Mouse (Mus musculus) forebrain, embryonic 14.5 days (tissue): ENCODE measurements around the gene Shisa2. TPM values are rescaled to one million over a fixed set of nuclear protein-coding genes. Genes with fewer than 3 reads are reported as not detected.

Source experiments
- ATAC-seq: fragments of 200-750 bp; cut with Nextera tagmentation; 2 replicates; pipeline ENCODE4 v1.8.0; 2017; ENCODE audit warnings: mild to moderate bottlenecking, moderate library complexity
- DNase-seq: peaks from one replicate; pipeline ENCODE4 v3.0.0-alpha.2; 2015; ENCODE audit warnings: low spot score
- H3K27ac ChIP-seq: fragments of 300-500 bp; sonication (generic); 2 replicates; pipeline ENCODE4 v1.5.1; 2014; ENCODE audit warnings: low read depth, mild to moderate bottlenecking, control low read depth, low read length, moderate library complexity
- H3K27me3 ChIP-seq: fragments of 300-500 bp; sonication (generic); replicated peaks from 2 replicates; pipeline ENCODE4 v1.6.1; 2014; ENCODE audit warnings: low read length, control low read depth, mixed read lengths; ENCODE audit not compliant: control insufficient read depth, insufficient read depth
- H3K36me3 ChIP-seq: fragments of 300-500 bp; sonication (generic); 2 replicates; pipeline ENCODE4 v1.6.1; 2014; ENCODE audit warnings: low read length, control low read depth; ENCODE audit not compliant: control insufficient read depth, insufficient read depth
- H3K4me1 ChIP-seq: fragments of 300-500 bp; sonication (generic); 2 replicates; pipeline ENCODE4 v1.6.1; 2014; ENCODE audit warnings: antibody characterized with exemption, low read length, control low read depth; ENCODE audit not compliant: control insufficient read depth, insufficient read depth
- H3K4me2 ChIP-seq: fragments of 300-500 bp; sonication (generic); 2 replicates; pipeline ENCODE4 v1.6.1; 2014; ENCODE audit warnings: mild to moderate bottlenecking, control low read depth, low read length
- H3K4me3 ChIP-seq: fragments of 300-500 bp; sonication (generic); 2 replicates; pipeline ENCODE4 v1.5.1; 2014; ENCODE audit warnings: low read depth, low read length, control low read depth
- H3K9ac ChIP-seq: fragments of 300-500 bp; sonication (generic); 2 replicates; pipeline ENCODE4 v1.6.1; 2014; ENCODE audit warnings: mild to moderate bottlenecking, low read length, control low read depth, moderate library complexity
- H3K9me3 ChIP-seq: fragments of 300-500 bp; sonication (generic); replicated peaks from 2 replicates; pipeline ENCODE4 v1.6.1; 2016; ENCODE audit warnings: low read length, control low read depth, mixed read lengths; ENCODE audit not compliant: control insufficient read depth
- WGBS: fragments of 180-500 bp; shearing (Covaris S2); extraction: QIAGEN DNeasy Blood & Tissue Kit; methylation state at CpG from one replicate; pipeline ENCODE4 v1.1.7; 2014; 5-methylcytosine and 5-hydroxymethylcytosine counted together
- polyA plus RNA-seq: library from polyadenylated mRNA; unstranded; fragments of >200 nt; fragmentation: Nextera tagmentation; extraction: Ambion mirVana; gene quantifications from 2 replicates; pipeline ENCODE4 v1.2.1, GENCODE M21; 2014

Shisa2 gene
- polyA plus RNA-seq, 1 experiment from 2014 or later = 17.6 TPM

DNA sequence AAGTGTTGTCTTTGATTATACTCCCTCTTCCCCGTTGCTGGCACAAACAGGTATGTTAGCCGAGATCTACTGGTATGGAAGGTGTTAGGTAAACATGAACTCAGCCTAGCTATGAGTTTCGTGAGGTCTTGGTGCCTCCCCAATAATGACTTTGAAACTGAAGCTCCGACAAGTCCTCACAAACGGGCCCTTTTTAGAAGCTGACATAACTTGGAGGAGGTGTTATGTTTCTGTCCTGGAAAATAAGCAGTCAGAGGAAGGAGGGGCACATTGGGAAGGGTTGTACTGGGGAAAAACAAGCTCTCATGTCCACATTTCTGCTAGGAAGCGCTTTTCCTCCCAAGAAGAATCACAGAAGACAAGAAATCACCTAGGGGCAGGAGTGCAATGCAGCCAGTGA lies 31.5 kb downstream of the Shisa2 start:
- Histone ChIP-seq H3K4me2 (no peak overlapping the region), H3K4me1 (no peaks in the 10 kb centered on the region), H3K27ac (no peak overlapping the region), H3K9me3 (no peaks in the 10 kb centered on the region), H3K4me3 (no peak overlapping the region), H3K9ac (no peak overlapping the region), H3K36me3 (no peaks in the 10 kb centered on the region), H3K27me3 (no peaks in the 10 kb centered on the region)
- 85% methylated on average over 6 of the region's 6 CpGs for WGBS
- no peak for ATAC-seq
- DNase-seq = no peak

DNA sequence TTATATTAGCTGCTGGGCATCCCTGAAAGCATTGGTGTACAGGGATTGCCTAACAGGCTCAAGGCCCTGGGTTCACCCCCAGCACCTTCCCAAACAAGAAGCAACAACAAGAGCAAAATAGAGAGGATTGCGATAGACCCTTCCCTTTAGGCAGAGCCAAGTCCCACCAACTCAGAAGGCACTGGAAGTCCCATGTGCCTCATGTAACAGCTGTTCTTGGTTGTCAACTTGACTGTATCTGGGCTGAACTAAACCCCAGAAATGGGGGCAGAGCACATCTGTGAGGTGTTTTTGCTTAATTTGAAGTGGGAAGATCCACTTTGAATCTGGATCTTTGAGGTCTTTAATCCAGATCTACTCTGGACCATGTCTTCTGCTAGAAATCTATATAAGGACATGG lies 32.0 kb downstream of the Shisa2 start:
- H3K4me2 ChIP-seq = no peak overlapping the region
- no peaks in the 10 kb centered on the region for H3K36me3 ChIP-seq
- no peak overlapping the region for H3K4me3 ChIP-seq
- H3K9ac ChIP-seq = no peak overlapping the region
- no peak overlapping the region for H3K27ac ChIP-seq
- H3K4me1 ChIP-seq = no peaks in the 10 kb centered on the region
- no peaks in the 10 kb centered on the region for H3K9me3 ChIP-seq
- ATAC-seq (no peak), DNase-seq (no peak)
- WGBS = 96% methylated on average over 1 of the region's 1 CpGs
- no peaks in the 10 kb centered on the region for H3K27me3 ChIP-seq

DNA sequence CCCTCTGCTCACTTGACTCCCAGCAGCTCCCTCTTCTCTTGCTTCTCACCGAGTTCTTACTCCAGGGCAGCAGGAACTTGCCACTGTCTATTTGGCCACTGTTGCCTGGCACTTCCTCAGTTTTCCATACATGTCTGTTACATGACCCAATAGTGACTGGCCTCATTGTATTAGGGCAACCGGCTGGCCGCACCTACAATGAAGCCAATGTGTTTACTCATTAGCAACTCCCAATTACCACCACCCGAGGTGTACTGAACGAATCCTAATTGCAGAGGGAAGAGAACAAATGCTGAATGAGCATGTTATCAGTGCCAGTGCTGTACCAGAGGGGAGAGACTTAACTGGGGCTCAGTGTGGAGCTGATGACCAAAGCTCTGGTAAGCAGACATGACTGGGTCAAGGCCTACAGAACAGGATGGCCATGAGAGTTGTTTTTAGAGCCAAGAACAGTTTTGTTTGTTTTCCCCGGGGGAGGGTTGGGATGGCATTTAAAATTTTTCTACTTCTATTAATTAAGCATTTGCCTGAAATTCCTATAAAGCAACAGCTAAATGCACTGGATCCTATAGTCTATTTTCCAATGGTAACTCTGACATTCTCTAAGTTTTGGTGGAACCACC lies 47.9 kb downstream of the Shisa2 start:
- H3K4me2 ChIP-seq = no peak overlapping the region
- peak; percentile 80 for ATAC-seq
- no peaks in the 10 kb centered on the region for H3K9me3 ChIP-seq

DNA sequence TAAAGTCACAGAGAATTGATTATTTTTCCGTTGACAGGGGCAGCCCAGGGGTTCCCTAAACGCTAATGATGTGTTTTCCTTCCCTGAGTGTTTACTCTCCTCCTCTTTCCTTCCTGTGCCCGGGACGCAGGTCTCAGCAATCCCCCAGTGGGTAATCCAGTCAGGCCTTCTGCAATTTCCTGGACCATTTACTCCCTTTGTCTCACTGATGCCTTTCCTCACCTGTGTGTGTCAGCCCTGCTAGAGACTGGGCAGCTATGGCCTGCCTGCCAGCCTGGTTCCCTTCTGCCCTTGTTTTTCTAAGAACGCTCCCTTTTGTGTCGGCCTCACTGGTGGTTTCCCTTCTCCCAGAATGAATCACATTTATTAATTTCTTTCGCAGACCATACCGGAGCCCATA lies 49.4 kb downstream of the Shisa2 start:
- Histone ChIP-seq H3K4me3 (no peak overlapping the region), H3K27ac (no peak overlapping the region), H3K36me3 (no peaks in the 10 kb centered on the region), H3K4me2 (no peak overlapping the region), H3K9ac (no peak overlapping the region), H3K27me3 (no peaks in the 10 kb centered on the region), H3K9me3 (no peaks in the 10 kb centered on the region), H3K4me1 (peaks cover 11% of the 10 kb centered on the region; the same call in 1 of the 2 replicates)
- no peak for DNase-seq
- 32% methylated on average over 8 of the region's 8 CpGs for WGBS
- ATAC-seq = no peak

More for the DNA sequence above, 47.9 kb downstream of the Shisa2 start:
- H3K9ac ChIP-seq = no peak overlapping the region
- no peaks in the 10 kb centered on the region for H3K27me3 ChIP-seq
- peaks cover 11% of the 10 kb centered on the region; the same call in 1 of the 2 replicates for H3K4me1 ChIP-seq
- no peak overlapping the region for H3K27ac ChIP-seq
- DNase-seq = peak; percentile 80
- 27% methylated on average over 6 of the region's 6 CpGs for WGBS
- no peaks in the 10 kb centered on the region for H3K36me3 ChIP-seq
- H3K4me3 ChIP-seq = no peak overlapping the region

DNA sequence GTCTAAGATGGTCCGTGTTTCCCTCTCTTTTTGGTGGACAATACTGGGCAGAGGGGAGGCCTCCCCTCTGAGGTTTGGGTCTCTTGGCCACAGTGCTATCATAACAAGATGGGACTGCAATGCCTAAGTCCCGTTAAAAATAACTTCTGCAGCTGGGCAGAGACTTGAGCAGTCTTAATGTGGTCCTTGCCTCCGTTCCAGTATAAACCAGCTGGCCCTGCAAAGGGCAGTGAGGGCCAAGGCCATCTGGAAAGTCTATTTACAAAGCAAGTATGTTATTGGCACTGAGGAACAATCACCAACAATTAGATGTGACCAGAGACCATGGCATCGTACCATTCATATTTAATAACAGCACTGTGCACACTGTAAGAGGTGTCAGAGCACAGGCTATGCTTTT lies 50.2 kb downstream of the Shisa2 start:
- H3K4me1 ChIP-seq = peaks cover 11% of the 10 kb centered on the region; the same call in 1 of the 2 replicates
- no peak for ATAC-seq
- WGBS = 80% methylated on average over 4 of the region's 4 CpGs
- H3K27me3 ChIP-seq = no peaks in the 10 kb centered on the region
- no peaks in the 10 kb centered on the region for H3K36me3 ChIP-seq
- no peak overlapping the region for H3K9ac ChIP-seq
- no peak overlapping the region for H3K27ac ChIP-seq
- H3K4me3 ChIP-seq = no peak overlapping the region
- no peak overlapping the region for H3K4me2 ChIP-seq
- no peak for DNase-seq
- no peaks in the 10 kb centered on the region for H3K9me3 ChIP-seq

DNA sequence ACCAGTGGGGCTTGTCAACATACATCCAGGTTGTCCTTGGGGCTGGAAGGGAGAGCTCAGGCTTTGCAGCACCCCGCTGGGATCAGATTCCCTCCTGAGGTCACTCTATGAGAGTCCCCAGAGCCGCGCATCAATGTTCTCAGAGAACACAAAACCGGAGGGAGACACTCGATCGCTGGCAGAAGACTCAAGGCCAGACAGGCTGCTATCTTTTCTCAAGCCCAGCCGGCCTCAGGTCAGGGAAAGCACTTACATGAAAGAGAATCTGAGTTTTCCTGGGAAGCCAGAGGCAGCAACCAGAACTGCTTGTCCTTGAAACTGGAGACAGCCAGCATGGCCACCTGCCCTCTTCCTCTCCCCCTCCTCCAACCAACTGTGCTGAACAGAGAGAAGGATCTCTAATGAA lies 52.5 kb downstream of the Shisa2 start:
- Histone ChIP-seq H3K27ac (no peak overlapping the region), H3K36me3 (no peaks in the 10 kb centered on the region), H3K27me3 (no peaks in the 10 kb centered on the region), H3K4me2 (no peak overlapping the region), H3K9ac (no peak overlapping the region), H3K4me3 (no peak overlapping the region), H3K4me1 (peaks cover 11% of the 10 kb centered on the region; the same call in 1 of the 2 replicates), H3K9me3 (no peaks in the 10 kb centered on the region)
- DNase-seq = no peak
- WGBS = 75% methylated on average over 7 of the region's 7 CpGs
- no peak for ATAC-seq

Other genes with a start within 250 kb of the Shisa2 start
- gene Phf11c, start 229.9 kb upstream of the Shisa2 start, polyA plus RNA-seq = 0.12 and 0.34 TPM in 2 replicates
- 8.0 and 9.7 TPM in 2 replicates for gene Setdb2, start 184.4 kb upstream of the Shisa2 start, polyA plus RNA-seq
- 27.2 and 27.9 TPM in 2 replicates for gene Cab39l, start 184.3 kb upstream of the Shisa2 start, polyA plus RNA-seq
- gene Cdadc1, start 27.3 kb upstream of the Shisa2 start, polyA plus RNA-seq = 33.0 and 35.7 TPM in 2 replicates